8 mouse cellular contexts compared by ENCODE assay signal in the genomic region with DNA sequence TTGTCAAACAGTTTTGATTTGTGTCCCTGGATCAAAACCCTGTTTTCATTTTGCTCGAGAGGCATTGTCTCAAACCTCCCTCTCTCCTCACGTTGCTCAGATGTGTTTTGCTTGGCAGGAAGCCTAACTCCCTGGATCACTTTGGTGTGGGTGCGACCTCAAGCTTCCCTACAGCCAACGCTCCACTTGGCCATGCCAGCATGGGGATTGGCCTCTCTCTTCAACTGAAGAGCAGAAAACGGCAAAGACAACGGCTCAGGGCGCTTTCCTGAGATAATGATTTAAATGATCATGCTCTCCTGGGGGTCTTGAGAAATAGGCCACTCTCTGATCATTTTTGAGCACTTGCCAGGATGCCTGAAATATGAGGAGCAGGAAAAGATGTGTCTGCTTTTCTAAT.
DNase-seq lines count a peak whose midpoint lies in the region; ATAC-seq and TF ChIP-seq lines count a peak whose summit lies in the region.

No protein-coding gene starts in this region.

- H3K36me3 ChIP-seq in hindbrain, postnatal 0 days (ENCODE audit: insufficient read depth, low read length), result no peaks in the 10 kb centered on the region
- no peaks in the 10 kb centered on the region for H3K36me3 ChIP-seq in hindbrain, embryonic 12.5 days

- no peak overlapping the region for H3K4me3 ChIP-seq in hindbrain, postnatal 0 days (ENCODE audit: low read length)
- no peak overlapping the region for H3K4me3 ChIP-seq in hindbrain, embryonic 12.5 days

- H3K9ac ChIP-seq in hindbrain, postnatal 0 days (replicated peaks; ENCODE audit: low read length), result no peak overlapping the region
- no peak overlapping the region for H3K9ac ChIP-seq in hindbrain, embryonic 12.5 days

- H3K4me1 ChIP-seq in hindbrain, postnatal 0 days (ENCODE audit: insufficient read depth, low read length), result no peaks in the 10 kb centered on the region
- no peaks in the 10 kb centered on the region for H3K4me1 ChIP-seq in hindbrain, embryonic 12.5 days

- H3K27me3 ChIP-seq in hindbrain, postnatal 0 days (ENCODE audit: insufficient read depth, low read length), result no peaks in the 10 kb centered on the region
- H3K27me3 ChIP-seq in hindbrain, embryonic 12.5 days, result no peaks in the 10 kb centered on the region

- 30% methylated on average over 7 of the region's 7 CpGs for WGBS in hindbrain, postnatal 0 days
- WGBS in hindbrain, embryonic 12.5 days, result 42% methylated on average over 7 of the region's 7 CpGs

- H3K4me2 ChIP-seq in hindbrain, postnatal 0 days (ENCODE audit: low read depth, low read length), result no peak overlapping the region
- no peak overlapping the region for H3K4me2 ChIP-seq in hindbrain, embryonic 12.5 days (replicated peaks)

- no peak overlapping the region for H3K27ac ChIP-seq in hindbrain, postnatal 0 days
- H3K27ac ChIP-seq in hindbrain, embryonic 12.5 days, result no peak overlapping the region

- ATAC-seq in hindbrain, postnatal 0 days, result no peak
- ATAC-seq in hindbrain, embryonic 12.5 days (ENCODE audit: low FRiP score), result no peak

- no peaks in the 10 kb centered on the region for H3K9me3 ChIP-seq in hindbrain, postnatal 0 days (ENCODE audit: low read length)
- H3K9me3 ChIP-seq in hindbrain, embryonic 12.5 days (replicated peaks), result no peaks in the 10 kb centered on the region

- peak; percentile 32 for DNase-seq in hindbrain, postnatal 0 days (ENCODE audit: low spot score)
- DNase-seq in adrenal gland, postnatal 36 days, result peak; percentile 15 to 27
- DNase-seq in heart, adult 8-10 months (ENCODE audit: low spot score), result peak; percentile 63
- DNase-seq in lung, postnatal 10 days, result peak; percentile 43
- DNase-seq in right cerebral cortex, adult 2 months (ENCODE audit: low spot score in 2 of 2), result no peak
- no peak for DNase-seq in cerebellum, adult 11-12 months
- no peak for DNase-seq in thymus, postnatal 14 days

- TF ChIP-seq CTCF in hindbrain, postnatal 0 days (IDR thresholded peaks at IDR 0.05; ENCODE audit: low read depth), result no peak

Comparison
In these comparisons a context has a peak if more than half of its experiments do, and no peak if none do; other contexts are left out.
1. DNase-seq: peak in hindbrain, postnatal 0 days (single experiment), adrenal gland, postnatal 36 days (2 of 2), heart, adult 8-10 months (single experiment) and lung, postnatal 10 days (single experiment); none in right cerebral cortex, adult 2 months (0 of 2), cerebellum, adult 11-12 months (single experiment) and thymus, postnatal 14 days (single experiment).